Mouse (Mus musculus): ENCODE results near the gene Slc38a5.

GRCm38 (mm10) chrX:8255807-8256206 is 15.1 kb upstream of the Slc38a5 start:
- TF ChIP-seq CTCF (IDR thresholded peaks at IDR 0.05; ENCODE audit: extremely low read depth, insufficient read depth, low read length) (no peak), POLR2A (IDR thresholded peaks at IDR 0.05; ENCODE audit: extremely low read depth, insufficient read depth, low read length) (no peak)
